Mouse (Mus musculus): ENCODE data around the gene Rab3b.

Rab3b gene

DNA sequence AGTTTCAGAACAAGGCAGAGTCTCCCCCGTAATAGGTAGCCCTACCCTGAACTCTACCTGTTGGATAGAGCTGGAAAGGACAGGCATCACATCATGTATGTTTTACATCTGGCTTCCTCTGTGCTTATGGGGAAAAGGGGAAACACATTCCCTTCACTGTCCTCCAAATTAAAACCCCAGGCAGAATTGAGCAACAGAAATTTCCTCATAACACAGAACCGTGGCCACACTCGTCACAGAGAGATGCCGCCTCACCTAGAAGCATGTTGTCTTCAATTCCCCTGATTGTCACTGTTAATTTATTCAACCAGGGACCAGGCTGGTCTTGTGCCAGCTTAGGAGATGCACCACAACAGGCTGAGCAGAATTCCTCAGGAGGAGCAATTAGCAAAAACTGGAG lies 72.8 kb downstream of the Rab3b start:
- DNase-seq (ENCODE audit: low read depth), result no peak

DNA sequence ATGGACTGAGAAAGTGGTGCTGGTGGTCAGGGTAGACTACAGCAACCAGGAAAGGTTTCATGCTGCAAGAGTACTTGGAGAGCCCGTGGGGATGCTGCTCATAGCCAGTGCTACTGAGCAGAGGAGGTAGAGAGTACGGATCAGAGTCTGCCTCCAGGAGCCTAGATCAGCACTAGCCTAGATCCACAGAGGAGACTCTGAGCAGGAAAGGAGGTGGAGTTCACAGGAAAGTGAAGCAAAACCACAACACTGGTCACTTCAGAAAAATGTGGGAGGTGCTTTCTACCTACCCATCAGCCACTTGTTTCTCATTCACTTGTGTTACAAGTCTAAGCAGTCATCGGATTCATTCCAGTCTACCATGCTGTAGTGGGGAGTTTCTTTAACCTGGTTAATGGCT lies 80.8 kb downstream of the Rab3b start:
- DNase-seq (ENCODE audit: low read depth), result no peak

DNA sequence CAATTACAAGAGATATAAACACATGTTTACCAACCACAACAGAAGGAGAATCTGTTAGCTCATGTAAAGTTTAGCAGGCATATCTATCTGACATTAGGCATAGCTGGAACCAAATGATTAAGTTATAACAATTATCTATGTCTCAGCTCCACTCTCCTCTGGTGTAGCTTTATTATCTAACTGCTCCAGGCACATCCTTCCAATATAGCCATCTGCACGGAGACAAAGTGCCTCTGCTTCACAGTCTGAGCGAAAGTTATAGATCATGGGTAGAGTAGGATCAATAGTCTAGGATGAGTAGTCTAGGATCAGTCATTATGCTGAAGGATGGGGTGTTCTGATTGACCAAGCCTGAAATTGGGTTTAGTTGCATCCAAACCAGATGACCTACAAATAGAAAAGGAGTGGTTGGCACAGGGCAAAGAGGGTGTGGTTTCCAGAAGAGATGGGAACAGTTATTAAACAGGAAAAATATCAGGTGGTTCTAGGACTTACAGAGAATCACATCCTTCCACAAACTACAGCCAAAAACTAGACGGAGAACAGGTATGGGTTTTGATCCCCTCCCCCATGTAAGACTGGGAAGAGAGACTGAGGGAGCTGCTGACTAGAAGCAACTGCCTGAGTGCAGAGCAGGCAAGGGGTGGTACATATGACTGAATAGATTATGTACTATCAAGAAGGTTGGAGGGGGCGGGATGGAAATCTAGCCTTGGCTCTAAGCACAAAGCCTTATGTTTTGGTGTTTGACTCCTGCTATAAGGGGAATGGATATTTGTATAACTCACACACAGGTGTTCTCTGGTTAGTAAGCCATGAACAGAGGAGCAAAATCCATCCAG lies 82.0 kb downstream of the Rab3b start:
- peak; percentile 58 for DNase-seq (ENCODE audit: low read depth)

DNA sequence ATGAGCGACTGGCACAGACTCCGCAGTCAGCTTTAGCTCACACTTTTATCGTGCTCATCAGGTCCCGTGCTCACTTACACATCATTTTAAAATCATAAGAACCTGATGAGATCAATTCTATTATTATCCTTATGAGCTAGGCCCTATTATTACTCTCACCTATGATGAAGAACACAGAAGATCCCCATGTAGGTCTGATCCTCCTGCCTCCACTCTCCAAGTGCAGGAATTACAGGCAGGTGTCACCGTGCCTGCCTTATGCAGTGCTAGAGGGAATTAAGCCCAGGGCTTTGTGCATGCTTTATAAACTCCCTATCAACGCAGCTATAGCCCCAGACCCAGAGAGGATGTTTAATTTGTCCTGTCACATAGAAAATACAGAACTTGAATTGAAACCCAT lies 84.2 kb downstream of the Rab3b start:
- DNase-seq (ENCODE audit: low read depth), result no peak

DNA sequence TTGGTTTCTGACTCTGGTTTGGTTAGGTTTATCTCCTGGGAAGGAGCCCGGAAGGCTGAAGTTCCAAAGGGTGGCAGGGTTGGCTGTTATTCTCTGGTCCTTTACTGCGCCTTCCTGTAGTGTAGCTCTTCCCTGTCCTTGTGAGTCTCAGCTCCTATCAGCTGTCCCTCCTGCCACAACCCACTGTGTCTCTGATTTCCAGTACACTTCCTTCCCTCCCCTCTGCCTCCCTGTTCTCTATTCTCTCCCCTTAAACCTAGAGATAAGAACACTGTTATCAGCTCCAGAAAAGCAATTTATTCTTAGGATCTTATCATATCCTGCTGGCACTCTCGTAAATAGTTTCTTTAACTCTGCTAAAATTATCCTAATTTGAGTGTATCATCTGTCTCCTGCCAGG lies 90.7 kb downstream of the Rab3b start:
- DNase-seq (ENCODE audit: low read depth), result no peak

DNA sequence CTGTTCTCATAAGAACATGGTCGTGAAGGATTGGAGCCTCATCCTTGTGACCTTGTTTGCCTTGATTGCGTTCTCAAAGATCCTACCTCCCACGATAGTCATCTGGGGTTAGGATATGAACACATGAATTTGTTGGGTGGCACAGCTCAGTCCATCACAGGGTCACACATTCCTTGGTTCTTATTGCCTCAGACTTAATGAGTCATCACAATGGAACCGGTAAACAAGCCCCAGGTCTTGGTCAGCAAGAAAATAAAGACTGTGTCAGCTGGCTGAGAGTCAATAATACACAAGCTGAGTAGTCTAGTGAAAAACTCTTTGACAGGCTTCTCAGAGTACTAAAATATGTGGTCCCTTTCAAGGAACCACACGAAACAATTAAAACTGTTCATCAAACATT lies 92.2 kb downstream of the Rab3b start:
- DNase-seq (ENCODE audit: low read depth), result no peak

DNA sequence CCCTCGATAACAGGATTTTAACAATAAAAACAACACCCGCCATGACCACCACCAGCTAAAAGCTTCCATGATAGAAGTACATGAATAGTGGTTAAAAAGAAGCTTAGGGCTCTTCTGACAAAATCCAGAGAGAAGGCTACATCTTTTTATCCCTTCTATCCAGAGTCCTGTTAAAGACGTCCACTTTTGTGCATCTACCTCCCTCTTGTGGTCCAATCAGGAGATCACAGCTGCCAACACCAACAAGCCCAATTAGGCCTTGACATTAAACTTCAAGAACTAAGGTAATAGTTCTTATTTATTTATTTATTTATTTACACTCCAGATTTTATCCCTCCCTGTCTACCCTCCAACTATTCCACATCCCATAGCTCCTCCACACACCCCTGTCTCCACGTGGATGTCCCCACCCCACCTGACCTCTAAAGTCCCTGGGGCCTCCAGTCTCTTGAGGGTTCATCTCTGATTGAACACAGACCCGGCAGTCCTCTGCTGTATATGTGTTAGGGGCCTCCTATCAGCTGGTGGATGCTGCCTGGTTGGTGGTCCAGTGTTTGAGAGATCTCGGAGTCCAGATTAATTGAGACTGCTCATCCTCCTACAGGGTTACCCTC lies 97.7 kb downstream of the Rab3b start:
- DNase-seq (ENCODE audit: low read depth), result peak; percentile 51

DNA sequence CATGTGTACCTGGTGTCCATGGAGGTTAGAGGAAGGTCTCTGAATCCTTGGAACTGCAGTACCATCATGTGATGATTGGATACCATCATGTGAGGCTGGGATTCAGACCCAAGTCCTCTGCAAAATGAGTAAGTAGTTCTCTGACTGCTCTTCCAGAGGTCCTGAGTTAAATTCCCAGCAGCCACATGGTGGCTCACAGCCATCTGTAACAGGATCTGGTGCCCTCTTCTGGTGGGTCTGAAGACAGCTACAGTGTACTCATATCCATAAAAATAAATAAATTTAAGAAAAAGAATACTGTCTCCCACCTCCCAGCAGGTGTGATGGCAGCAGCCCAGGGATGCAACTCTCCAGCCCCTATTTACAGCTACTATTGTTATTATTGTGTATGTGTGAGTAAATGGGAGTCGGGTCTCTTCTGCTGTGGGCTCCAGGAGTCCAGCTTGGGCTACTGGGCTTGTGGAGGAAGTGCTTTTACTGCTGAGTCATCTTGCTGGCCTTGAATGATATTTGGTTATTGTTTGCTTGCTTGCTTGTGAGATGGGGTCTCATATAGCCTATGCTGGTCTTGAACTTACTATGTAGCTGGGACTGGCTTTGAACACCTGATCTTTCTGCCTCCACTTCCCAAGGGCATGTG lies 108.1 kb downstream of the Rab3b start:
- no peak for DNase-seq (ENCODE audit: low read depth)

DNA sequence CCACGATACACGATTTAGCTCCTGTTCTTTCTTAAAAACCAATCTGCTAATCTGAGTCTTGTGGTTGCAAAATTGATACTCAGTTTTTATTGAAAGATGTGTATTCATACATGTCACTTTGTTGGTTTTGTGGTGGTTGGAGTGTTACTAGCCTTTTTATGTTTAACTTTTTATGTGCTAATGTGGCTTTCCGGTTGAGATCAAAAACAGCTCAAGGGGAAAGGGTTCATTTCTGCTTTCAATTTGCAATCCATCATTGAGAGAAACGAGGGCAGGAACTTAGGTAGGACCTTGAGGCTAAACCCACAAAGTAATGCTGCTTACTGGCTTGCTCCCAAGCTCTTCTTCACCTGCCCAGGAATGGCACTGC lies 108.6 kb downstream of the Rab3b start:
- no peak for DNase-seq (ENCODE audit: low read depth)

DNA sequence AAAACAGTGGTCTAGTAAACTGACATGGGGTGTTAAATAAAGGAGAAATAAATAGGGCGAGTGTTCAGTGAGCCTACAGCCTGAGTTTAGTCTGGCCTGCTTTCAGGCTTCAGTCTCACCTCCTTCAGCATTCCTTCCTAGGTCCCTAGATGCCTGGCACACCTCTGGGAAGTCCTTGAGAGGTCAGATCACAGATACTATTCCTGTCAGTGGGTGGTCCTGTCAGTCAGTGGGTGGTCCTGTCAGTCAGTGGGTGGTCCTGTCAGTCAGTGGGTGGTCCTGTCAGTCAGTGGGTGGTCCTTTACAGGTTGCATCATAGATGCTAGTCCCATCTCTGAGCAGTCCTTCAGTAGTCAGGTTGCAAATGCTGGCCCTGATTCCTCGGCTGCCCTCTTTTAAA lies 110.6 kb downstream of the Rab3b start:
- no peak for DNase-seq (ENCODE audit: low read depth)

DNA sequence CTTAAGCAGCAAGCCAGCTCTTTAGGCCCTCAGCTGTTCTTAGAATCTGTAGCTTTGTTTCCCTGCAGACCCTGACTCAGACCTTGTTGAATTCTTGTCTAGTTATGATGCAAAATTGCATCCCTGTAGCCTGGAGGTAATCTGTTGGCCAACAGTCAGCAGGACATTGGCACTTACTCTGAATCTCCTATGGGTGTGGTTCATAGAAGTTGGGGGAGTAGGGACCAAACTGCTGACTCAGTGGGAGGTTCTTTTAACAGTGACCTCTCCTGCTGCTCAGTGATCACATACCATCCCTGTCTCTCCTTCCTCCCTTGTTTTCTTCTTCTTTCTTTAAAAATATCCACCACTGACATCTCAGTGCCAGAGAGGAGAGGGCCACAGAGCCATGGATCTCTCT lies 111.2 kb downstream of the Rab3b start:
- DNase-seq (ENCODE audit: low read depth), result peak; percentile 56

DNA sequence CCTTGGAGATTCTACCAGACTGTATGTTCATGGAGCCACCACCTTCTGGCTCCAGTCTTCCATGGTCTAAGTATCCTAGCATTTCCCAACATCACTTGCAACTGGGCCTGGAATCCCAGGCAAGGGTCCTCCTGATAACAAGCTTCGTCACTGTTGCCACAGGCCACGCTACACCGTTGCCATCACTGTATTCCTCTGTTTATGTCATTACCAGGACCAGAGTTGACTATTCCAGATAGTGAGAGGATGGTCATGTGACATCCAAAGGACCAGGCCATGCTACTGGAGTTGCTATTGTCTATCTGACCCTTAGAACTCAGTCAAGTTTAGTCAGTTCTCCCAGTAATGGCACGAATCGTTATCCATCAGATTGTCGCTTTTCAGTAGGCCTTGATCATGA lies 111.7 kb downstream of the Rab3b start:
- DNase-seq (ENCODE audit: low read depth), result no peak

DNA sequence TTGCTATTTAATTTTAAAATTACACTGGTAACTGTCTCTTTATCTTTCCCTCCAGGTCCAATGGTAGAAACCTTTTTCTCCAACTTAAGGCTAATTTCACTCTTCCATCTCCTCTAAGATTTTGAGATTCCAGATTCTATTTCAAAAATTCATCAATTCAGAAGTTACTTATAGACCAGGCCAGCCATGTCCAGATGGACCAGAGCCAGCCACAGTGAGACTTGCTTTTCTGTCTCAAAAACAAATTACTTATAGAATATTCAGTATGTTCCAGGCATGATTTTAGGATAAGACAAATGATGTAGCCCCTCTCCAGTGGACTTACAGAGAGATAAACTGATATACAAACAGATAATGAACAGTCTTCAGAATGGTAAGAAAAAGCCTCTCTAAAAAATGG lies 112.9 kb downstream of the Rab3b start:
- DNase-seq (ENCODE audit: low read depth), result no peak

Data from c-Kit-positive CD71-positive TER-119-negative erythroid progenitor cells, embryonic 14.5 days (primary cell).